28 mouse cellular contexts compared by ENCODE assay signal in the genomic region with DNA sequence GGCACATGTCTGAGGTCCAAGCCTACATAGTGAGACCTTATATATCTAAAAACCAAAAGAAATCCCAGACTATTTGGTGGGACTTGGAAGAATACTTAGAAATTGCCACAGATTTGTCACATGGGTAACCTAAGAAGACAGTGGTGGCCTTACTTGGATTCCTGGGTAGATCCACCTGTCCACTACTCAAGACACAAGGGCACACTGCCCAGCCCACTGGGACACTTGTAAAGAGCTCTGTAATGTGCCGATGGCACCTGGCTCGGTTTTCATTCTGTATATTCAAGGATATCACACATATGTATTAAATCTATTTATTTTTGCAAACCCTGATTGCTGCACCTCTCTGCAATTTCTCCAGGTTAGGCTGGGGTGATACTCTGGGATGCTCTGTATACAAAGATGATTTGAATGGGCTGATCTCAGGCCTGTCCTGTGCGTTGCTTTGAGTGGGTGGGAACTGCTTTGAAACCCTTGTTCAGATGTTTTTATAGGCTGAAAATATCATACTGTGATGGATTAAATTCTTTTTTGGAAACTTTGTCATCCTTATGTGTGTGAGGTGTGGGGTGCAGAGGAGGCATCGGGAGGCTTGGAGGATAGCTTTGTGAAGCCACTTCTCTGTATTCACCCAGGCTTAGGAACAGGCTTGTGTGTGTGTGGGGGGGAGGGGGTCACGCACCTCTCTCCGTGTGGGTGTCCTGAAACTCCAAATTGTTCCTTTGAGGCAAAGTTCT. TPM values are rescaled to one million over a fixed set of nuclear protein-coding genes. Genes with fewer than 3 reads are reported as not detected.
A peak's percentile ranks its signal among the peaks of the same experiment; 100 is the strongest.
DNase-seq lines count a peak whose midpoint lies in the region; ATAC-seq and TF ChIP-seq lines count a peak whose summit lies in the region.
"Had no signal": no experiment of that assay in that cellular context is flagged by ENCODE, and none has a peak within 500 bp of the region (broad histone marks: within the 10 kb centered on the region; RNA-seq: fewer than 3 reads in every experiment).

No protein-coding gene starts in this region.

- H3K9me3 ChIP-seq in embryonic facial prominence, embryonic 12.5 days, result no peaks in the 10 kb centered on the region
- no peaks in the 10 kb centered on the region for H3K9me3 ChIP-seq in embryonic facial prominence, embryonic 10.5 days
- H3K9me3 ChIP-seq in limb, embryonic 15.5 days, result no peaks in the 10 kb centered on the region
- no peaks in the 10 kb centered on the region for H3K9me3 ChIP-seq in limb, embryonic 10.5 days (replicated peaks)
- no peaks in the 10 kb centered on the region for H3K9me3 ChIP-seq in MEL (replicated peaks; ENCODE audit: insufficient read depth, low read length)
- no peaks in the 10 kb centered on the region for H3K9me3 ChIP-seq in midbrain, embryonic 10.5 days (replicated peaks)
- H3K9me3 ChIP-seq: forebrain, embryonic 13.5 days; heart, embryonic 13.5 days; hindbrain, embryonic 10.5 days; hindbrain, embryonic 15.5 days; megakaryocyte, embryonic 14.5 days; midbrain, embryonic 13.5 days; neural tube, embryonic 13.5 days had no signal

- no peak for TF ChIP-seq CTCF in MEL (IDR thresholded peaks at IDR 0.05 in 2 of 3, conservative IDR thresholded peaks at IDR 0.05 in 1 of 3; ENCODE audit: control insufficient read depth in 1 of 3, insufficient read depth in 1 of 3, low read depth in 2 of 3, low read length in 3 of 3, poor library complexity in 1 of 3, severe bottlenecking in 1 of 3)

- no peak overlapping the region for H3K4me2 ChIP-seq in embryonic facial prominence, embryonic 12.5 days (replicated peaks)
- H3K4me2 ChIP-seq in limb, embryonic 15.5 days, result no peak overlapping the region
- H3K4me2 ChIP-seq: forebrain, embryonic 13.5 days; hindbrain, embryonic 15.5 days; liver, embryonic 11.5 days; midbrain, embryonic 13.5 days; neural tube, embryonic 13.5 days had no signal

- peak in 1 of 2 experiments; percentile 2; a peak in 1 of 4 replicates for TF ChIP-seq POLR2A in MEL (IDR thresholded peaks at IDR 0.05; ENCODE audit: control insufficient read depth in 1 of 2, insufficient read depth in 1 of 2, low read depth in 1 of 2, low read length in 2 of 2, poor library complexity in 1 of 2)

- TF ChIP-seq EP300 in MEL (IDR thresholded peaks at IDR 0.05; ENCODE audit: low read depth in 1 of 2, low read length in 2 of 2), result no peak

- TF ChIP-seq RAD21 in MEL (IDR thresholded peaks at IDR 0.05; ENCODE audit: low read depth, low read length), result no peak

- H3K9ac ChIP-seq in embryonic facial prominence, embryonic 12.5 days, result no peak overlapping the region
- no peak overlapping the region for H3K9ac ChIP-seq in limb, embryonic 15.5 days
- H3K9ac ChIP-seq in MEL (ENCODE audit: control insufficient read depth, low read depth, low read length, poor library complexity, severe bottlenecking), result no peak overlapping the region
- H3K9ac ChIP-seq: forebrain, embryonic 13.5 days; hindbrain, embryonic 15.5 days; liver, postnatal 0 days; midbrain, embryonic 13.5 days; neural tube, embryonic 13.5 days had no signal

- 87% methylated on average over 6 of the region's 6 CpGs for WGBS in embryonic facial prominence, embryonic 12.5 days
- whole genome bisulfite sequencing in embryonic facial prominence, embryonic 10.5 days, result 89% methylated on average over 6 of the region's 6 CpGs
- 83% methylated on average over 6 of the region's 6 CpGs for WGBS in limb, embryonic 15.5 days
- 91% methylated on average over 6 of the region's 6 CpGs for WGBS in limb, embryonic 10.5 days
- whole genome bisulfite sequencing in midbrain, embryonic 10.5 days, result 88% methylated on average over 6 of the region's 6 CpGs

- DNase-seq in embryonic facial prominence, embryonic 10.5 days (ENCODE audit: low spot score), result no peak
- DNase-seq in limb, embryonic 10.5 days (ENCODE audit: low spot score), result no peak
- no peak for DNase-seq in MEL (ENCODE audit: low read depth, low spot score)
- peak; percentile 70 for DNase-seq in brain, adult 2 months (ENCODE audit: low read depth, low spot score)
- no peak for DNase-seq in midbrain, embryonic 10.5 days (ENCODE audit: low spot score)
- DNase-seq: adrenal gland, adult 2 months; B cell, adult 2 months; gastrocnemius, postnatal 25 days; heart, adult 11 months; heart, postnatal 10 days; kidney, adult 8-10 months; kidney, postnatal 10 days; layer of hippocampus, postnatal 36 days; liver, postnatal 0 days; lung, postnatal 4 days; thymus, postnatal 4 days had no signal

- H3K79me2 ChIP-seq in MEL (ENCODE audit: control insufficient read depth, insufficient read depth, low read length, poor library complexity), result no peaks in the 10 kb centered on the region

- 0 out of 2 replicates have a peak overlapping the region, but pooled peaks have one; percentile 30 for H3K27ac ChIP-seq in embryonic facial prominence, embryonic 12.5 days
- H3K27ac ChIP-seq in embryonic facial prominence, embryonic 10.5 days (replicated peaks), result no peak overlapping the region
- 0 out of 2 replicates have a peak overlapping the region, but pooled peaks have one; percentile 51 for H3K27ac ChIP-seq in limb, embryonic 15.5 days
- no peak overlapping the region for H3K27ac ChIP-seq in limb, embryonic 10.5 days
- H3K27ac ChIP-seq in MEL (ENCODE audit: control insufficient read depth, low read depth, low read length), result no peak overlapping the region
- H3K27ac ChIP-seq in midbrain, embryonic 10.5 days (replicated peaks), result no peak overlapping the region
- H3K27ac ChIP-seq: forebrain, embryonic 13.5 days; hindbrain, embryonic 10.5 days; midbrain, embryonic 13.5 days; neural tube, embryonic 13.5 days had no signal

- H3K27me3 ChIP-seq in embryonic facial prominence, embryonic 12.5 days, result no peaks in the 10 kb centered on the region
- no peaks in the 10 kb centered on the region for H3K27me3 ChIP-seq in embryonic facial prominence, embryonic 10.5 days (replicated peaks; ENCODE audit: low read depth, poor library complexity, severe bottlenecking)
- H3K27me3 ChIP-seq in limb, embryonic 15.5 days, result no peaks in the 10 kb centered on the region
- H3K27me3 ChIP-seq in limb, embryonic 10.5 days (ENCODE audit: low read depth, poor library complexity, severe bottlenecking), result no peaks in the 10 kb centered on the region
- no peaks in the 10 kb centered on the region for H3K27me3 ChIP-seq in MEL (ENCODE audit: control insufficient read depth in 1 of 2, insufficient read depth in 2 of 2, low read length in 2 of 2)
- no peaks in the 10 kb centered on the region for H3K27me3 ChIP-seq in midbrain, embryonic 10.5 days (ENCODE audit: low read depth, poor library complexity, severe bottlenecking)
- H3K27me3 ChIP-seq: forebrain, embryonic 13.5 days; heart, embryonic 13.5 days; hindbrain, embryonic 15.5 days; megakaryocyte, embryonic 14.5 days; midbrain, embryonic 13.5 days; neural tube, embryonic 13.5 days had no signal

- H3K36me3 ChIP-seq in embryonic facial prominence, embryonic 12.5 days, result peaks cover 68% of the 10 kb centered on the region
- H3K36me3 ChIP-seq in embryonic facial prominence, embryonic 10.5 days (replicated peaks), result peaks cover 79% of the 10 kb centered on the region
- peaks cover 57% of the 10 kb centered on the region for H3K36me3 ChIP-seq in limb, embryonic 15.5 days
- H3K36me3 ChIP-seq in limb, embryonic 10.5 days, result peaks cover 81% of the 10 kb centered on the region
- peaks cover 8 to 35% of the 10 kb centered on the region in 2 experiments for H3K36me3 ChIP-seq in MEL (ENCODE audit: control insufficient read depth in 1 of 2, insufficient read depth in 2 of 2, low read length in 2 of 2)
- H3K36me3 ChIP-seq in midbrain, embryonic 10.5 days, result peaks cover 76% of the 10 kb centered on the region

- H3K4me3 ChIP-seq in embryonic facial prominence, embryonic 12.5 days, result no peak overlapping the region
- no peak overlapping the region for H3K4me3 ChIP-seq in embryonic facial prominence, embryonic 10.5 days
- H3K4me3 ChIP-seq in limb, embryonic 15.5 days, result no peak overlapping the region
- H3K4me3 ChIP-seq in limb, embryonic 10.5 days, result no peak overlapping the region
- H3K4me3 ChIP-seq in MEL (ENCODE audit: control insufficient read depth in 1 of 2, insufficient read depth in 1 of 2, low read depth in 2 of 2, low read length in 2 of 2), result no peak overlapping the region
- no peak overlapping the region for H3K4me3 ChIP-seq in midbrain, embryonic 10.5 days
- H3K4me3 ChIP-seq: forebrain, embryonic 13.5 days; heart, embryonic 13.5 days; hindbrain, embryonic 10.5 days; hindbrain, embryonic 15.5 days; megakaryocyte, embryonic 14.5 days; midbrain, embryonic 13.5 days; neural tube, embryonic 13.5 days had no signal

- peaks cover 6% of the 10 kb centered on the region; the same call in 1 of the 2 replicates for H3K4me1 ChIP-seq in embryonic facial prominence, embryonic 12.5 days
- H3K4me1 ChIP-seq in embryonic facial prominence, embryonic 10.5 days, result peaks cover 15% of the 10 kb centered on the region
- H3K4me1 ChIP-seq in limb, embryonic 15.5 days, result peaks cover 30% of the 10 kb centered on the region
- H3K4me1 ChIP-seq in limb, embryonic 10.5 days, result peaks cover 15% of the 10 kb centered on the region
- H3K4me1 ChIP-seq in MEL (ENCODE audit: control insufficient read depth in 1 of 2, insufficient read depth in 2 of 2, low read length in 2 of 2), result peaks cover 10 to 14% of the 10 kb centered on the region in 2 experiments
- H3K4me1 ChIP-seq in midbrain, embryonic 10.5 days, result peaks cover 5% of the 10 kb centered on the region; the same call in 1 of the 2 replicates
- H3K4me1 ChIP-seq: forebrain, embryonic 13.5 days; hindbrain, embryonic 15.5 days; midbrain, embryonic 13.5 days; neural tube, embryonic 13.5 days had no signal

- no peak for ATAC-seq in embryonic facial prominence, embryonic 12.5 days (ENCODE audit: insufficient number of reproducible peaks, insufficient read depth, low FRiP score, low TSS enrichment)
- no peak for ATAC-seq in limb, embryonic 15.5 days (ENCODE audit: insufficient number of reproducible peaks, low FRiP score, low TSS enrichment, low read depth)
- ATAC-seq: activated CD4-positive, CD25-positive, alpha-beta regulatory T cell, adult 4 months; forebrain, embryonic 13.5 days; intestine, embryonic 16.5 days; liver, postnatal 0 days; midbrain, embryonic 13.5 days had no signal

RNA-seq across cellular contexts. Expression of gene Spc24, which starts 10.6 kb away (rescaled TPM):
- 117 and 126 TPM in 2 replicates for polyA plus RNA-seq in embryonic facial prominence, embryonic 12.5 days (2016; fragmentation: Nextera tagmentation; extraction: Ambion mirVana)
- polyA plus RNA-seq in embryonic facial prominence, embryonic 10.5 days (2016; fragmentation: Nextera tagmentation; extraction: Ambion mirVana), result 187 TPM in 2 replicates
- polyA plus RNA-seq in limb, embryonic 15.5 days (2015; fragmentation: Nextera tagmentation; extraction: Ambion mirVana), result 84.3 and 89.8 TPM in 2 replicates
- 225 and 232 TPM in 2 replicates for polyA plus RNA-seq in limb, embryonic 10.5 days (2016; fragmentation: Nextera tagmentation; extraction: Ambion mirVana)
- total RNA-seq in MEL (2012; rRNA removed), result 304 and 305 TPM in 2 replicates
- 100 to 1,000 TPM in 1 of 2 experiments, not detected in 1; 377 TPM for polyA plus RNA-seq in MEL (2012; ENCODE audit: insufficient read depth in 1 of 2, insufficient read length in 2 of 2, low read depth in 1 of 2, low replicate concordance in 2 of 2, missing spikeins in 1 of 2)
- 146 and 175 TPM in 2 replicates for polyA plus RNA-seq in midbrain, embryonic 10.5 days (2016; fragmentation: Nextera tagmentation; extraction: Ambion mirVana)

RNA-seq across cellular contexts. Expression of gene Ldlr, which starts 26.3 kb away (rescaled TPM):
- 33.5 and 36.8 TPM in 2 replicates for polyA plus RNA-seq in embryonic facial prominence, embryonic 12.5 days (2016; fragmentation: Nextera tagmentation; extraction: Ambion mirVana)
- polyA plus RNA-seq in embryonic facial prominence, embryonic 10.5 days (2016; fragmentation: Nextera tagmentation; extraction: Ambion mirVana), result 51.6 and 55.9 TPM in 2 replicates
- polyA plus RNA-seq in limb, embryonic 15.5 days (2015; fragmentation: Nextera tagmentation; extraction: Ambion mirVana), result 41.4 and 42.8 TPM in 2 replicates
- polyA plus RNA-seq in limb, embryonic 10.5 days (2016; fragmentation: Nextera tagmentation; extraction: Ambion mirVana), result 55.2 and 57.3 TPM in 2 replicates
- total RNA-seq in MEL (2012; rRNA removed), result 58.1 and 69.1 TPM in 2 replicates
- polyA plus RNA-seq in MEL (2012; ENCODE audit: insufficient read depth in 1 of 2, insufficient read length in 2 of 2, low read depth in 1 of 2, low replicate concordance in 2 of 2, missing spikeins in 1 of 2), result 10 to 100 TPM in 1 of 2 experiments, not detected in 1; 90.6 TPM
- polyA plus RNA-seq in midbrain, embryonic 10.5 days (2016; fragmentation: Nextera tagmentation; extraction: Ambion mirVana), result 52.2 and 58.9 TPM in 2 replicates

RNA-seq across cellular contexts. Expression of gene Kank2, which starts 49.0 kb away (rescaled TPM):
- 20.4 and 21.6 TPM in 2 replicates for polyA plus RNA-seq in embryonic facial prominence, embryonic 12.5 days (2016; fragmentation: Nextera tagmentation; extraction: Ambion mirVana)
- 15.3 and 17.8 TPM in 2 replicates for polyA plus RNA-seq in embryonic facial prominence, embryonic 10.5 days (2016; fragmentation: Nextera tagmentation; extraction: Ambion mirVana)
- 20.9 and 22.7 TPM in 2 replicates for polyA plus RNA-seq in limb, embryonic 15.5 days (2015; fragmentation: Nextera tagmentation; extraction: Ambion mirVana)
- polyA plus RNA-seq in limb, embryonic 10.5 days (2016; fragmentation: Nextera tagmentation; extraction: Ambion mirVana), result 22.7 and 24.2 TPM in 2 replicates
- total RNA-seq in MEL (2012; rRNA removed), result 5.9 and 7.6 TPM in 2 replicates
- polyA plus RNA-seq in MEL (2012; ENCODE audit: insufficient read depth in 1 of 2, insufficient read length in 2 of 2, low read depth in 1 of 2, low replicate concordance in 2 of 2, missing spikeins in 1 of 2), result 10 to 100 TPM in 1 of 2 experiments, not detected in 1; 16.3 TPM
- polyA plus RNA-seq in midbrain, embryonic 10.5 days (2016; fragmentation: Nextera tagmentation; extraction: Ambion mirVana), result 8.6 and 9.5 TPM in 2 replicates
- polyA plus RNA-seq: activated CD4-positive, CD25-positive, alpha-beta regulatory T cell, adult 4 months had no signal

Comparison
In these comparisons a context has a peak if more than half of its experiments do, and no peak if none do; other contexts are left out.
1. H3K27ac ChIP-seq: peak in embryonic facial prominence, embryonic 12.5 days (single experiment) and limb, embryonic 15.5 days (single experiment); none in embryonic facial prominence, embryonic 10.5 days (single experiment), limb, embryonic 10.5 days (single experiment), MEL (single experiment) and midbrain, embryonic 10.5 days (single experiment).